Comparison of ENCODE assay signal across 9 mouse cellular contexts in the genomic region with DNA sequence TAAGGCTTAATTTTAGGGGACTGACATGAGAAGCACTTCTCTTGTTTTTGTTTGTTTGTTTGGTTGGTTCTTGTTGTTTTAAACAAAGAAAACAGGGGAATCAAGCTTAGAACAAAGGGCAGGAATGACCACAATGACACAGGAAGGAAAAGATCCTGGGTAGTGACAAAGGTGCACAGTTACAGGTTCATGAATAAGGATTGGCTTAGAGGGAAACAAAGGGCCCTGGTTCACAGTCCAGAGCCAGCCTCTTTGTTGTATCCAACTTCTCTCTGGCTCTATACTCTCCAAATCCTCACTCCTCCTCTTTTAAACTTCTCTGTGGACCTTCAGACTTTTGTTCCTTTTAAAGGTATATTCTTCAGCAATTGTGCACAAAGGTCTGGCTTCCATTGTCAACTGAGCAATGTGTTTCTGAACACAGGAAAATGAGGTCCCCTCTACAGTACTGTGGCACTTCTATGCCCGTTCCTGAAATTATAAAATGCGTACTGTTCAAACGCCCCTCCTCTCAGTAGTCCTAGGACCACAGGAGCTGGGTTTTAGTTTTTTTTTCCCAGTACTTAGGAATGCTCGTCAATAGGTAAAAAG. TPM values are rescaled to one million over a fixed set of nuclear protein-coding genes. Genes with fewer than 3 reads are reported as not detected.
A peak's percentile ranks its signal among the peaks of the same experiment; 100 is the strongest.
DNase-seq lines count a peak whose midpoint lies in the region; ATAC-seq and TF ChIP-seq lines count a peak whose summit lies in the region.
"Had no signal": no experiment of that assay in that cellular context is flagged by ENCODE, and none has a peak within 500 bp of the region (broad histone marks: within the 10 kb centered on the region; RNA-seq: fewer than 3 reads in every experiment).

No protein-coding gene starts in this region.

- TF ChIP-seq EP300 in CH12.LX (IDR thresholded peaks at IDR 0.05; ENCODE audit: low read length): no peak

- TF ChIP-seq POLR2A in CH12.LX (IDR thresholded peaks at IDR 0.05; ENCODE audit: low read depth, low read length): no peak
- TF ChIP-seq POLR2A in kidney, adult 2 months (IDR thresholded peaks at IDR 0.05; ENCODE audit: low read depth, low read length): no peak

- ATAC-seq in forebrain, embryonic 15.5 days (replicated peaks): no peak
- no peak for ATAC-seq in liver, embryonic 13.5 days (ENCODE audit: low read depth)

- intact Hi-C loops in gastrocnemius, adult 2 months (cut with DNase I): no loop called here

- TF ChIP-seq RAD21 in CH12.LX (IDR thresholded peaks at IDR 0.05; ENCODE audit: low read depth, low read length): no peak

- WGBS in forebrain, embryonic 15.5 days: 29% methylated on average over 4 of the region's 4 CpGs
- 57% methylated on average over 4 of the region's 4 CpGs for WGBS in liver, embryonic 13.5 days (ENCODE audit: insufficient replicate concordance)
- 54% methylated on average over 4 of the region's 4 CpGs for WGBS in kidney, adult 2 months

- no peak overlapping the region for H3K27ac ChIP-seq in gastrocnemius, adult 2 months
- H3K27ac ChIP-seq in CH12.LX (ENCODE audit: insufficient read depth, low read depth): no peak overlapping the region
- peak overlapping the region; percentile 24; the same call in 1 of the 2 replicates for H3K27ac ChIP-seq in forebrain, embryonic 15.5 days (replicated peaks)
- H3K27ac ChIP-seq in liver, embryonic 13.5 days: no peak overlapping the region
- H3K27ac ChIP-seq in kidney, adult 2 months (ENCODE audit: insufficient read depth, low read depth, low read length): no peak overlapping the region

- H3K4me2 ChIP-seq in CH12.LX (ENCODE audit: insufficient read depth, low read depth, poor library complexity, severe bottlenecking): peak overlapping the region; percentile 98
- H3K4me2 ChIP-seq in forebrain, embryonic 15.5 days (replicated peaks): peak overlapping the region; percentile 58
- H3K4me2 ChIP-seq in liver, embryonic 13.5 days: peak overlapping the region; percentile 68

- peak overlapping the region; percentile 94; the same call in 1 of the 2 replicates for H3K9ac ChIP-seq in CH12.LX (ENCODE audit: insufficient read depth, low read depth)
- peak overlapping the region; percentile 81; the same call in 1 of the 2 replicates for H3K9ac ChIP-seq in forebrain, embryonic 15.5 days (replicated peaks)
- peak overlapping the region; percentile 81; the same call in 1 of the 2 replicates for H3K9ac ChIP-seq in liver, embryonic 13.5 days

- H3K79me2 ChIP-seq in CH12.LX (replicated peaks; ENCODE audit: control insufficient read depth, extremely low read depth, insufficient read depth, poor library complexity, severe bottlenecking): peaks cover 26% of the 10 kb centered on the region

- peaks cover 0 to 14% of the 10 kb centered on the region in 2 experiments for H3K36me3 ChIP-seq in CH12.LX (replicated peaks in 1 of 2; ENCODE audit: control insufficient read depth in 1 of 2, insufficient read depth in 1 of 2, low read length in 1 of 2)
- 0 out of 2 replicates have a peak, but pooled peaks cover 3% of the 10 kb centered on the region for H3K36me3 ChIP-seq in forebrain, embryonic 15.5 days
- 0 out of 2 replicates have a peak, but pooled peaks cover 2% of the 10 kb centered on the region for H3K36me3 ChIP-seq in liver, embryonic 13.5 days
- no peaks in the 10 kb centered on the region for H3K36me3 ChIP-seq in kidney, adult 2 months (ENCODE audit: control insufficient read depth, insufficient read depth, low read length)

- TF ChIP-seq CTCF in gastrocnemius, adult 2 months (IDR thresholded peaks at IDR 0.05): no peak
- no peak for TF ChIP-seq CTCF in CH12.LX (conservative IDR thresholded peaks at IDR 0.05 in 1 of 2, IDR thresholded peaks at IDR 0.05 in 1 of 2; ENCODE audit: low read depth in 2 of 2, low read length in 2 of 2)
- no peak for TF ChIP-seq CTCF in kidney, adult 2 months (conservative IDR thresholded peaks at IDR 0.05; ENCODE audit: insufficient read depth, insufficient read length, low read depth, low read length)

- H3K27me3 ChIP-seq in CH12.LX (replicated peaks): no peaks in the 10 kb centered on the region
- no peaks in the 10 kb centered on the region for H3K27me3 ChIP-seq in forebrain, embryonic 15.5 days
- H3K27me3 ChIP-seq in liver, embryonic 13.5 days: no peaks in the 10 kb centered on the region
- H3K27me3 ChIP-seq in kidney, adult 2 months (replicated peaks; ENCODE audit: control insufficient read depth, insufficient read depth, low read length): no peaks in the 10 kb centered on the region

- in situ Hi-C loops in CH12.LX (cut with MboI; ENCODE audit: low pct_ligation_motif_present, low pct_unique_long_range_greater_than_20kb, low sequenced_read_pairs): loop anchor here (10.0 kb wide), 1 partner anchor 279 kb away; no protein-coding TSS in a partner anchor

- H3K9me3 ChIP-seq in CH12.LX (replicated peaks; ENCODE audit: low read length): no peaks in the 10 kb centered on the region
- no peaks in the 10 kb centered on the region for H3K9me3 ChIP-seq in forebrain, embryonic 15.5 days
- H3K9me3 ChIP-seq in liver, embryonic 13.5 days (replicated peaks): no peaks in the 10 kb centered on the region

- DNase-seq in gastrocnemius, adult 2 months: no peak
- DNase-seq in gastrocnemius, adult 18-20 months (ENCODE audit: low spot score): no peak
- DNase-seq in CH12.LX (ENCODE audit: extremely low read depth) (no peak), adipocyte (ENCODE audit: low spot score) (no peak)
- no peak for DNase-seq in liver, embryonic 13.5 days
- no peak for DNase-seq in kidney, adult 2 months
- no peak for DNase-seq in B cell, adult 2 months

- H3K4me1 ChIP-seq in CH12.LX (ENCODE audit: control insufficient read depth in 1 of 2, insufficient read depth in 2 of 2): peaks cover 0 to 13% of the 10 kb centered on the region in 2 experiments; a peak in 2 of 4 replicates
- H3K4me1 ChIP-seq in forebrain, embryonic 15.5 days: peaks cover 21% of the 10 kb centered on the region
- peaks cover 14% of the 10 kb centered on the region for H3K4me1 ChIP-seq in liver, embryonic 13.5 days (replicated peaks)
- H3K4me1 ChIP-seq in kidney, adult 2 months (ENCODE audit: control insufficient read depth, insufficient read depth, low read length): no peaks in the 10 kb centered on the region

- peak overlapping the region; percentile 84 for H3K4me3 ChIP-seq in gastrocnemius, adult 2 months
- peak overlapping the region in 2 of 3 experiments; percentile 83 to 92 for H3K4me3 ChIP-seq in CH12.LX (replicated peaks in 1 of 3; ENCODE audit: low read depth in 2 of 3, low read length in 2 of 3, poor library complexity in 1 of 3)
- peak overlapping the region; percentile 87 for H3K4me3 ChIP-seq in forebrain, embryonic 15.5 days
- H3K4me3 ChIP-seq in liver, embryonic 13.5 days (replicated peaks): peak overlapping the region; percentile 88
- H3K4me3 ChIP-seq in kidney, adult 2 months (ENCODE audit: insufficient read depth, low read depth, low read length): no peak overlapping the region

- dilution Hi-C loops in CH12.LX (cut with MboI; ENCODE audit: extremely low pct_ligation_motif_present, extremely low pct_unique_long_range_greater_than_20kb, low sequenced_read_pairs): no loop called here

TF ChIP-seq in CH12.LX, 34 proteins besides CTCF, POLR2A, EP300 and RAD21 (continues in another document):
- TF ChIP-seq SMC3 (IDR thresholded peaks at IDR 0.05; ENCODE audit: low read depth, low read length) (no peak), CHD1 (IDR thresholded peaks at IDR 0.05; ENCODE audit: low read depth, low read length) (no peak), KAT2A (IDR thresholded peaks at IDR 0.05; ENCODE audit: insufficient replicate concordance, low read length) (no peak), TBP (conservative IDR thresholded peaks at IDR 0.05; ENCODE audit: low read depth, low read length) (no peak), JUND (conservative IDR thresholded peaks at IDR 0.05; ENCODE audit: low read depth, low read length) (no peak), POLR2AphosphoS2 (IDR thresholded peaks at IDR 0.05; ENCODE audit: low read depth, low read length) (no peak), ZKSCAN1 (IDR thresholded peaks at IDR 0.05; ENCODE audit: borderline replicate concordance, low read depth, low read length) (no peak), MXI1 (IDR thresholded peaks at IDR 0.05; ENCODE audit: low read depth, low read length) (no peak), RCOR1 (conservative IDR thresholded peaks at IDR 0.05; ENCODE audit: low read depth, low read length) (no peak), MAFK (IDR thresholded peaks at IDR 0.05; ENCODE audit: insufficient replicate concordance, low read length) (no peak), UBTF (IDR thresholded peaks at IDR 0.05; ENCODE audit: low read depth, low read length) (no peak), SIN3A (IDR thresholded peaks at IDR 0.05; ENCODE audit: low read length) (no peak), ETS1 (conservative IDR thresholded peaks at IDR 0.05; ENCODE audit: low read depth, low read length) (no peak), NELFE (IDR thresholded peaks at IDR 0.05; ENCODE audit: low read depth, low read length) (no peak), MAZ (IDR thresholded peaks at IDR 0.05; ENCODE audit: low read depth, low read length) (no peak)

RNA-seq across cellular contexts. Expression of a gene that starts 1.4 kb away (rescaled TPM):
- total RNA-seq in gastrocnemius, adult 2 months (2021): 10 to 100 TPM; 30.0 to 30.1 TPM
- 10 to 100 TPM; 32.4 to 36.6 TPM for total RNA-seq in gastrocnemius, adult 18-20 months (2021)
- 49.8 and 50.0 TPM in 2 replicates for total RNA-seq in CH12.LX (2012; rRNA removed)
- total RNA-seq in CH12.LX (2014; rRNA removed): 82.1 and 97.9 TPM in 2 replicates
- 79.6 and 91.7 TPM in 2 replicates for polyA plus RNA-seq in CH12.LX (2012; ENCODE audit: insufficient read length, low read depth)
- polyA plus RNA-seq in forebrain, embryonic 15.5 days (2015; fragmentation: Nextera tagmentation; extraction: Ambion mirVana): 185 and 187 TPM in 2 replicates
- 49.6 and 56.2 TPM in 2 replicates for polyA plus RNA-seq in liver, embryonic 13.5 days (2015; fragmentation: Nextera tagmentation; extraction: Ambion mirVana)
- 77.7 and 82.5 TPM in 2 replicates for polyA plus RNA-seq in kidney, adult 2 months (2012; rRNA removed)

RNA-seq across cellular contexts. Expression of a gene that starts 1.5 kb away (rescaled TPM):
- total RNA-seq in gastrocnemius, adult 2 months (2021): 1 to 10 TPM; 1.3 to 1.6 TPM
- total RNA-seq in gastrocnemius, adult 18-20 months (2021): 1 to 10 TPM; 1.9 to 3.0 TPM
- total RNA-seq in CH12.LX (2012; rRNA removed): 0.25 TPM in 1 of 2 replicates, not detected in the other
- total RNA-seq in CH12.LX (2014; rRNA removed): 0.36 and 0.58 TPM in 2 replicates
- polyA plus RNA-seq in CH12.LX (2012; ENCODE audit: insufficient read length, low read depth): 0.26 TPM in 1 of 2 replicates, not detected in the other
- 1.3 and 1.4 TPM in 2 replicates for polyA plus RNA-seq in forebrain, embryonic 15.5 days (2015; fragmentation: Nextera tagmentation; extraction: Ambion mirVana)
- polyA plus RNA-seq in liver, embryonic 13.5 days (2015; fragmentation: Nextera tagmentation; extraction: Ambion mirVana): 0.17 and 0.20 TPM in 2 replicates
- polyA plus RNA-seq in kidney, adult 2 months (2012; rRNA removed): 0.38 TPM in 1 of 2 replicates, not detected in the other

RNA-seq across cellular contexts. Expression of a gene that starts 14.1 kb away (rescaled TPM):
- total RNA-seq in gastrocnemius, adult 2 months (2021): not detected
- not detected for total RNA-seq in gastrocnemius, adult 18-20 months (2021)
- total RNA-seq in CH12.LX (2012; rRNA removed) (not detected in 2 replicates), CH12.LX (2014; rRNA removed) (not detected in 2 replicates)
- not detected in 2 replicates for polyA plus RNA-seq in CH12.LX (2012; ENCODE audit: insufficient read length, low read depth)
- polyA plus RNA-seq in forebrain, embryonic 15.5 days (2015; fragmentation: Nextera tagmentation; extraction: Ambion mirVana): not detected in 2 replicates
- not detected in 2 replicates for polyA plus RNA-seq in liver, embryonic 13.5 days (2015; fragmentation: Nextera tagmentation; extraction: Ambion mirVana)
- not detected in 2 replicates for polyA plus RNA-seq in kidney, adult 2 months (2012; rRNA removed)
- polyA plus RNA-seq: frontal cortex, adult 2 months had no signal
